Mouse (Mus musculus) lung, postnatal 0 days (tissue): ENCODE data around the gene Cyp11a1.

ENCODE experiments used
- CTCF ChIP-seq: IDR thresholded peaks from 2 replicates; pipeline ENCODE4 v1.5.1; 2016; ENCODE audit warnings: antibody characterized with exemption, mild to moderate bottlenecking
- EP300 ChIP-seq: IDR thresholded peaks from 2 replicates; pipeline ENCODE4 v1.6.1; 2016; ENCODE audit warnings: antibody characterized with exemption, mild to moderate bottlenecking, control low read depth

GRCm38 (mm10) chr9:58047061-58047460, 40.9 kb downstream of the Cyp11a1 start:
- TF ChIP-seq EP300 (peak; percentile 60), CTCF (no peak)
